Mouse (Mus musculus): Measurements from ENCODE around the gene Usp39.

Usp39 gene

DNA sequence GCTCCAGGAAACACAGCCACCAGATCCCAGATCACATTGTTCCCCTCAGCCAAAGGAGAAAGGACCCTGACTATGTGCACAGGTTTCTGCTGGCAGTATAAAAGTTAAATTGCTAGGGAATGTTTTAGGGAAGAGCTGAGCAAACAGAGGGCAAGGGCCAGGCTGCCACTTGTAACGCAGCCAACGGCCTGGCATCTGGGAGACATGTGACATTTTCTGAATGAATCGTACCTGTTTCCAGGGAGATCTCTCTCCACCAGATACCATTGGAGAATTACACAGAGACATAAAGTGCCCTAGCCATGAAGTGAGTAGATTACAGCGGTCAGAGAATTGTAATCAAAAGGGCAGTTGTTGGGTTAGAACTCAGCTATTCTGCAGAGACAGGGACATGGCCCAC, 28.2 kb upstream of the Usp39 start:
- in situ Hi-C loops (cut with MboI, MseI): no loop called here

DNA sequence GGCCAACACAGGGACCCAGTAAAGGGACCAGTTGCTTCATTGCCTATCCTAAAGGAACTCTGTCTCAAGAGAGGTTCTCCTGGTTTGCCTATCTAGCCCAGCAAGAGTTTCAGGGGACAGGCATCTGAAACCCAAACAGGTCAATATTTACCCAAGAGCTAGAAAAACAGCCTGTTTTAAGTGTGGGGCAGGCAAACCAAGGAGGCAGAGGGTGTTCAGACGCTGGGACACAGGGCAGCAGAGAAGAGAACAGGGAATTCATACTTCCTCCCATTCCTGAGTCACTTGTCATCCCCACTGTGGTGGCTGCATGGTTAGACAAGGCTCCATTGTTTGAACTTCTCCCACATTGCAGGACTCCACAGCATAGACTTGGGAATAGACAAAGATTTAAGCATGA, 26.6 kb upstream of the Usp39 start:
- in situ Hi-C loops (cut with MboI, MseI): no loop called here

GRCm38 (mm10) chr6:72371147-72371546, 26.2 kb upstream of the Usp39 start:
- in situ Hi-C loops (cut with MboI, MseI): no loop called here

DNA sequence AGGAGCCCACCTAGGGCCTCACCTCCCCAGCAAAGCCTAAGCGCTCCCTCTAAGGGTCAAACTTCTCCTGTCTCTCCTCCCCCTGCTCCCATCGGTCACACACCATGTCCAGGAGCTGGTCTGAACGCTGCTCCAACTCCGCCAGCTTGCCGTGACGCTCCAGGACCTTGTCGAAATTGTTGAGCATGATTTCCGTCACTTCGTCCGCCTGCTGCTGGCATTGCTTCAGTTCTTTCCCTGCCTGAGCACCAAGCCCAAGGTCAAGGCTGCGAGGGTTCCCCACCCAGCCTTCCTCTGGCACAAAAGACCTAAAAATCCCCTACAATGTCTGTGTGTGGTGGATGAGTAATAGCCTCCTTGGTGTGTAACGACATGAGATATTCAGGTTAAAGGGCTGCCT, 25.1 kb upstream of the Usp39 start:
- in situ Hi-C loops (cut with MboI, MseI): no loop called here

GRCm38 (mm10) chr6:72369557-72369956, 24.6 kb upstream of the Usp39 start:
- in situ Hi-C loops (cut with MboI, MseI): no loop called here

GRCm38 (mm10) chr6:72367460-72367974, 22.5 kb upstream of the Usp39 start:
- in situ Hi-C loops (cut with MboI, MseI): no loop called here

- in situ Hi-C loops (cut with MboI, MseI): no loop called here
Measured at GRCm38 (mm10) chr6:72366844-72367443, 22.0 kb upstream of the Usp39 start, which contains the start of gene Rnf181. Rnf181 (minus strand) TSS chr6:72366956.

- in situ Hi-C loops (cut with MboI, MseI): no loop called here
Measured at GRCm38 (mm10) chr6:72366304-72366703, 21.3 kb upstream of the Usp39 start.

- in situ Hi-C loops (cut with MboI, MseI): no loop called here
Measured at GRCm38 (mm10) chr6:72364985-72365384, 20.0 kb upstream of the Usp39 start.

- in situ Hi-C loops (cut with MboI, MseI): no loop called here
Measured at GRCm38 (mm10) chr6:72364009-72364408, 19.0 kb upstream of the Usp39 start.

DNA sequence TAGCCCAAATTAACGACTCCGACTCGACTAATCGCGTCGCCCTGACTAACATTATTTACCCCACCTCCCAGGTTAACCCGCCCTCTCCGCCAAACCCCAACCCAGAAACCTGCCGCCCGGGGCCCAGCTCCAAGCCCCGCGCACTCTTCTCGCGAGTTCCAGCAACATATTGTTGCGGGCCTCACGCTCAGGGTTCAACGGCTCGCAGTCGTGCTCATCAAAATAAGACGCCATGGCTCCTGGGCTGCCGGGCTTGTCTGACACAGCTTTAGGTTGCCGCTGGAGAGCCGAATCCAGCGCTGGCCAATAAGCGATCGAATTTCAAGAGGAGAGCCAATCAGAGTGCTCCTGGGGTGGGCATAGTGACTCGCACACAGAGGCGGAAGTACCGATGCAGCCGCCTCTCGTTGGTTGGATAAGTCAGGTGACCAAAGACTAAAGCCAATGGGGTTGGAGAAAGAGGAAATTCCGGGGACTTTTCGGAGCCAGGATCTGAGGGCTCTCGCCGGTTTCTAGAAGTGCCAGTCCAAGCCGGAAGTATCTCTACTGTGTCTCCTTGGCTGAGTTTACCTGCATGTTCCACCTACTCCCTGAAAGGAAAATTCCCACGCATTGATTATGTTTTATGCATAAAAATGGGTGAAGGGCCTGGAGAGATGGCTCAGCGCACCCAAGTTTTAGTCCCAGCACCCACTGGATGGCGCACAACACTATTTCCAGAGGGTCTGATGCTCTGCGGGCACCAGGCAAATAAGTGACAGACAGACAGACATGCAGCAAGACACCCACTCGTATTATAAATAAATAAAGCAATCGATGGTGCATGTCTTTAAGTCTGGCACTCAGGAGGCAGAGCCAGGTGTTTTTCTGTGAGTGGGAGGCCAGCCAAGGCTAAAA, 17.4 kb upstream of the Usp39 start:
- in situ Hi-C loops (cut with MboI, MseI): no loop called here

- in situ Hi-C loops (cut with MboI, MseI): no loop called here
Measured at GRCm38 (mm10) chr6:72361121-72361551, 16.2 kb upstream of the Usp39 start.

DNA sequence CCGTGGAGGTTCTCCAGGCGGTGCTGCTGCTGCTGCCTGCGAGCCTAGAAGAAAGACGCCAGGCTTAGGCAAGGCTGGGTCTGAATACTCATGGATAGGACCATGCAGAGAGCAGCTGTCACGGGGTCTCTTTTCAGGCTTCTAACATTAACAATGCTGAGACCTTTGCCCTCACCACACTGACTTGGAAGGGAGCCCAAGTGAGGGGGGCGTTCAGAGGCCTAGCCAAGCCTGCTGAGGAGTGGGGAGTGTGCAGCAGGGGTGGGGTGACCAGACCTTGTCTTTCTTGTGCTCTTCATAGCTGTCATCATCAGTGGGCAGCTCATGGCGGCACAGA, 15.6 kb upstream of the Usp39 start:
- in situ Hi-C loops (cut with MboI, MseI): no loop called here

DNA sequence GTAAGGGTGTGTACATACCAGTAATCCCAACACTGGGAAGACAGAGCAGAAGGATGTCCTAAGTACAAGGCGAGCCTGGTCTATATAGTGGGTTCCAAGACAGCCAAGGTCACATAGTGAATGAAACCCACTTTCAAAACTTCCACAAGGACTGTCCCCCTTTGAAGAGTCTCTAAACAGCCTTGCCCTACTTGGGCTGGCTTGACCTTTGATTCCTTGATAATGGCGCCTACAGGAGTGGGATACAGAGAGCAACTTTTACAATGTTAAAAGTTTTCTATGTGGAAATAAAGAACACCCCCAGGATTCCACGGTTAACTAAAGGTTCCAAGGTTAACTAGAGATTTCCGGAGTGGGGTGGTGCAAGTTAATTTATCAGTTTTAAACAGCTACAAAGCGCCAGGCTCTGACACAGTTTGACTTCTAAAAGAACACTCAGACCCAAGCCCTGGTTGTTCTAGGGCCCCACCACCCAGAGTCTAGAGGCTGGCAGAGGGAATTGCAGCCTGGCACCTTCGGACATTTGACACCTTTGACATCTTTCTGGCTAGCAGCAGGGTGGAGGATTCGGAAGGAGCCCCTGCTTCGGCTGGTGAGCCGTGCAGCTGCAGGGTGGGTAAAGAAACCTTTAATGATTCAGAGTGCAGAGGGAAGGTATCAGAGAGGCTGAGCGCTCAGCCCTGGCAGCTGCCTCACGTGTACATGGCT, 15.1 kb upstream of the Usp39 start:
- in situ Hi-C loops (cut with MboI, MseI): no loop called here

DNA sequence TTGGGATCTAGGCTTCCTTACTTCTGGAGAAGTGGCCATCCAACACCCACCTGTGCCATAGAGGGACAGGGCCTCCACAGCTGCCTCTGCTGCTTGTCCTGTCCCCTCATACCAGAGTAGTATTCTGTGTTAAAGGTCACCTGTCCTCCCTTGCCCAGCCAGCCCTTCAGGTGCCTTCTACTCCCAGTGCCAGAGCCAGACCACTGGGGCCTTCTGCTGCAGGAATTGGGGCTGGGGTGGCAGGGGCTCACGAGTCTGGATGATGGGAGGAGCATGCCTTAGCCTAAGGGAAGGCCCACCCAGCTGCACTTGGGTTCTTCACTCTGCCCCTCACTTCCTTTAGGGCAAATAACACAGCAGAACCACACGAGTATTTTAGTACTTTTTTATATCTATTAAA, 14.4 kb upstream of the Usp39 start:
- in situ Hi-C loops (cut with MboI, MseI): no loop called here

- in situ Hi-C loops (cut with MboI, MseI): no loop called here
Measured at GRCm38 (mm10) chr6:72358086-72358764, 13.2 kb upstream of the Usp39 start.

DNA sequence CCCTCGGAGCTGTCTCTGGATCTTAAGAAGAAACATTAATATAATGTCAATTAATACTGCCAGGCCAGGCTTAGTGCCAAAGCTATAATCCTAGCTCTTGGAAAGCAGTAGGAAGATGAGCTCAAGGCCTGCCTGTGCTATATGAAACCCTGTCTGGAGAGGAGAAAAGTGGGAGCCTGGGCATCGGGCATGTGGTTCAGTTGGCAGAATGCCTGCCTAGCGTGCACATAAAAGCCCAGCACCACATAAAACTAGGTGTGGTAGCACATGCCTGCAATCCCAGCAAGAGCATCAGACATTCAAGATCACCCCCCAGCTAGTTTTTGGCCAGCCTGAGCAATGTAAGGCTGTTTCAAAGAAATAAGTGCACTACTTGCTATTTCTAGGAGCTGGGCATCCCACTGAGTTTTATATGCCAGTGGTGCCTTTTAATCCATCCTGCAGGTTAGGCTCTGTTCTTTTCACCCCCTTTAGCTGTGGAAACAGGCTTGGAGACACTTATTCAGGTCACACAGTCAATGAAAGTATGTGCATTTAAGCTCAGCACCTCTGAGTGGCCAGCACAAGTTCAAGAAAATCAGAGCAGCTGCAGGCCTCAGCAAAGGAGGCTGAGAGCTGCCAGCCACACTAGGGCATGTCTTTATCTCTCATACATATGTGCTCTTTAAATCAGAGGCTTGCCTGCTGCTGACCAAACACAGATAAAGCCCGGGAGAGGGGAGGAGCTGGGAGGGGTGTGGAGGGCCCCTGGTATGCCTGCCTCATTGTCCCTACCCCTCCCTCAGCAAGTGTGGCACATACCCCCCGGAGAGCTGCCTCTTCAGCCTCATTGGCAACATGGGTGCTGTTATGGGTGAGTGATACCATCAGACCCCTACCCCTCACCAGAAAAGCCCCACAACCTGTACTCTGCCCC, 12.4 kb upstream of the Usp39 start:
- in situ Hi-C loops (cut with MboI, MseI): no loop called here

GRCm38 (mm10) chr6:72356001-72356532, 11.1 kb upstream of the Usp39 start:
- in situ Hi-C loops (cut with MboI, MseI): no loop called here

DNA sequence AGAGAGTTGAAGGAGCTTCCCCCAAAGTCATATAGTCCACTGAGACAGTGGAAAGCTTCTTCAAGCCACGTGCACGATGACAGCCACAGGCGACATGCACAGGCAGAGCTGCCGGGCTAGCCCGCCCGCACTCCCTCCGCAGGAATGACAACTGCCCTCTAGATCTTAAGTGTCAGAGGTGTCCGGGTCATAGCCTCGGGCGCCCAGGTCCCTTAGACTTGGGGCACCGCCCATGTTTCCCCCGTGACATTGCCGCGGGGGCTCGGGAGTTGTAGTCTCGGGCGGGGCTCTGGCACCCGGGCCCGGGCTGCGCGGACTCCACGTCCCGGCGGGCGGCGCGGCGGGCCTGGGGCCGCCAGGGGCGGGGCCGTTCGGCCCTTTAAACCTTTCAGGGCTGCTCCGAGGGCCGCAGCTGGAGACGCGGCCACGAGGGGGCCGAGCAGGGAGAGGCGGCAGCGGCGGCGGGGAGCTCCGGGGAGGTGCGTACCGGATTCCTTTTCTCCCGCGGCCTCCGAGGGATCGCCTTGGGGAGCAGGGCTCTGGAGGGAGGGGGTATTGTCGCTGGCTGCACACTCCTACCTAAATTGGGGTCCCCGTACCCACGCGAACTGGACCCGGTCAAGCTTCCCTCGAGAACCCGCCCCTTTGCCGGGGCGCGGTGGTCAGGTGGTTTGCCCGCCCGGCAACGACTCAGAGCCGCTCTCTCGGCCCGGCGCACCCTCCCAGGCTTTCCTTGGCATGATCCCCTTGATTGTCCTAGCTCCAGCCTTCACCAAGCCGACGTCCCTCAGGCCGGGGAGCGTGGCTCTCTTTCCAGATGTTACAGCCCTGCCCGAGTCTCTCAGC, 10.3 kb upstream of the Usp39 start, which contains the start of gene Tmem150a:
TSS of gene Tmem150a (plus strand) at position 382 of the 846 bp plus-strand sequence.
- in situ Hi-C loops (cut with MboI, MseI): no loop called here
